Mouse (Mus musculus): Measurements from ENCODE around the gene Zc3h7b.
"Not testable (repeated sequence)": the region's sequence is repeated elsewhere in the genome, so short reads cannot be mapped to it uniquely, and the experiment has no call there.

Zc3h7b gene

GRCm38 (mm10) chr15:81744992-81745600, at the start of gene Zc3h7b, which contains the start of gene Rangap1:
Zc3h7b (plus strand) TSS chr15:81745057.
Rangap1 (minus strand) TSS chr15:81745530.
- in situ Hi-C loops (cut with MboI; ENCODE audit: low pct_unique_long_range_greater_than_20kb in 1 of 2, low sequenced_read_pairs in 2 of 2, unreplicated experiment in 1 of 2), result no loop called here

GRCm38 (mm10) chr15:81697175-81697574, 47.7 kb upstream of the Zc3h7b start, which contains the start of gene Chadl:
Chadl (minus strand) TSS chr15:81697287.
- in situ Hi-C loops (cut with MboI; ENCODE audit: low pct_unique_long_range_greater_than_20kb in 1 of 2, low sequenced_read_pairs in 2 of 2, unreplicated experiment in 1 of 2), result no loop called here

- in situ Hi-C loops (cut with MboI; ENCODE audit: low pct_unique_long_range_greater_than_20kb in 1 of 2, low sequenced_read_pairs in 2 of 2, unreplicated experiment in 1 of 2), result no loop called here
These were observed 47.0 kb upstream of the Zc3h7b start for GRCm38 (mm10) chr15:81697847-81698246.

GRCm38 (mm10) chr15:81698532-81698931, 46.3 kb upstream of the Zc3h7b start:
- in situ Hi-C loops (cut with MboI; ENCODE audit: low pct_unique_long_range_greater_than_20kb in 1 of 2, low sequenced_read_pairs in 2 of 2, unreplicated experiment in 1 of 2), result no loop called here

GRCm38 (mm10) chr15:81700161-81700560, 44.7 kb upstream of the Zc3h7b start:
- in situ Hi-C loops (cut with MboI; ENCODE audit: low pct_unique_long_range_greater_than_20kb in 1 of 2, low sequenced_read_pairs in 2 of 2, unreplicated experiment in 1 of 2), result no loop called here

- in situ Hi-C loops (cut with MboI; ENCODE audit: low pct_unique_long_range_greater_than_20kb in 1 of 2, low sequenced_read_pairs in 2 of 2, unreplicated experiment in 1 of 2), result no loop called here
These were observed 44.3 kb upstream of the Zc3h7b start for GRCm38 (mm10) chr15:81700601-81701000.

- in situ Hi-C loops (cut with MboI; ENCODE audit: low pct_unique_long_range_greater_than_20kb in 1 of 2, low sequenced_read_pairs in 2 of 2, unreplicated experiment in 1 of 2), result not testable (repeated sequence)
These were observed 43.5 kb upstream of the Zc3h7b start for GRCm38 (mm10) chr15:81701350-81701749.

GRCm38 (mm10) chr15:81702306-81703093, 42.4 kb upstream of the Zc3h7b start:
- in situ Hi-C loops (cut with MboI; ENCODE audit: low pct_unique_long_range_greater_than_20kb in 1 of 2, low sequenced_read_pairs in 2 of 2, unreplicated experiment in 1 of 2), result no loop called here

- in situ Hi-C loops (cut with MboI; ENCODE audit: low pct_unique_long_range_greater_than_20kb in 1 of 2, low sequenced_read_pairs in 2 of 2, unreplicated experiment in 1 of 2), result no loop called here
These were observed 41.8 kb upstream of the Zc3h7b start for GRCm38 (mm10) chr15:81703094-81703489.

- in situ Hi-C loops (cut with MboI; ENCODE audit: low pct_unique_long_range_greater_than_20kb in 1 of 2, low sequenced_read_pairs in 2 of 2, unreplicated experiment in 1 of 2), result no loop called here
These were observed 35.9 kb upstream of the Zc3h7b start for GRCm38 (mm10) chr15:81708991-81709390.

GRCm38 (mm10) chr15:81709686-81710085, 35.2 kb upstream of the Zc3h7b start:
- in situ Hi-C loops (cut with MboI; ENCODE audit: low pct_unique_long_range_greater_than_20kb in 1 of 2, low sequenced_read_pairs in 2 of 2, unreplicated experiment in 1 of 2), result no loop called here

GRCm38 (mm10) chr15:81710801-81711200, 34.1 kb upstream of the Zc3h7b start:
- in situ Hi-C loops (cut with MboI; ENCODE audit: low pct_unique_long_range_greater_than_20kb in 1 of 2, low sequenced_read_pairs in 2 of 2, unreplicated experiment in 1 of 2), result no loop called here

GRCm38 (mm10) chr15:81713742-81714141, 31.1 kb upstream of the Zc3h7b start:
- in situ Hi-C loops (cut with MboI; ENCODE audit: low pct_unique_long_range_greater_than_20kb in 1 of 2, low sequenced_read_pairs in 2 of 2, unreplicated experiment in 1 of 2), result no loop called here

GRCm38 (mm10) chr15:81718336-81719138, 26.3 kb upstream of the Zc3h7b start:
- in situ Hi-C loops (cut with MboI; ENCODE audit: low pct_unique_long_range_greater_than_20kb in 1 of 2, low sequenced_read_pairs in 2 of 2, unreplicated experiment in 1 of 2), result no loop called here

GRCm38 (mm10) chr15:81719139-81719531, 25.7 kb upstream of the Zc3h7b start:
- in situ Hi-C loops (cut with MboI; ENCODE audit: low pct_unique_long_range_greater_than_20kb in 1 of 2, low sequenced_read_pairs in 2 of 2, unreplicated experiment in 1 of 2), result no loop called here

- in situ Hi-C loops (cut with MboI; ENCODE audit: low pct_unique_long_range_greater_than_20kb in 1 of 2, low sequenced_read_pairs in 2 of 2, unreplicated experiment in 1 of 2), result no loop called here
These were observed 22.5 kb upstream of the Zc3h7b start for GRCm38 (mm10) chr15:81722361-81722760.

- in situ Hi-C loops (cut with MboI; ENCODE audit: low pct_unique_long_range_greater_than_20kb in 1 of 2, low sequenced_read_pairs in 2 of 2, unreplicated experiment in 1 of 2), result no loop called here
These were observed 21.2 kb upstream of the Zc3h7b start for GRCm38 (mm10) chr15:81723653-81724052.

- in situ Hi-C loops (cut with MboI; ENCODE audit: low pct_unique_long_range_greater_than_20kb in 1 of 2, low sequenced_read_pairs in 2 of 2, unreplicated experiment in 1 of 2), result no loop called here
These were observed 18.9 kb upstream of the Zc3h7b start for GRCm38 (mm10) chr15:81725965-81726364.

- in situ Hi-C loops (cut with MboI; ENCODE audit: low pct_unique_long_range_greater_than_20kb in 1 of 2, low sequenced_read_pairs in 2 of 2, unreplicated experiment in 1 of 2), result no loop called here
These were observed 15.5 kb upstream of the Zc3h7b start for GRCm38 (mm10) chr15:81729241-81729791.

Data from mouse embryonic stem cell (cell line).